Mouse (Mus musculus) heart, postnatal 4 days (tissue): ENCODE data around the gene Mrps23. TPM values are rescaled to one million over a fixed set of nuclear protein-coding genes. Genes with fewer than 3 reads are reported as not detected.

Source experiments
- DNase-seq: peaks from one replicate; pipeline ENCODE4 v3.0.0; 2021
- total RNA-seq, 2 experiments: library from RNA; stranded (reverse); gene quantifications; 2 replicates each; pipeline ENCODE4 v1.2.3; 2021

The Mrps23 gene
- total RNA-seq = 100 to 1,000 TPM; 204 to 207 TPM

- DNase-seq = peak; percentile 93
Observed at GRCm38 (mm10) chr11:88203712-88204532, at the start of gene Mrps23. TSS of gene Mrps23 (plus strand) at chr11:88204388.

GRCm38 (mm10) chr11:88154500-88154899 lies 49.7 kb upstream of the Mrps23 start:
- no peak for DNase-seq

GRCm38 (mm10) chr11:88155451-88155850 lies 48.7 kb upstream of the Mrps23 start:
- DNase-seq = no peak

- DNase-seq = no peak
Observed at GRCm38 (mm10) chr11:88155998-88156397, 48.2 kb upstream of the Mrps23 start.

- no peak for DNase-seq
Observed at GRCm38 (mm10) chr11:88156403-88156802, 47.8 kb upstream of the Mrps23 start.

GRCm38 (mm10) chr11:88158842-88159246 lies 45.3 kb upstream of the Mrps23 start:
- peak; percentile 93 for DNase-seq

- DNase-seq = no peak
Observed at GRCm38 (mm10) chr11:88159389-88159788, 44.8 kb upstream of the Mrps23 start.

GRCm38 (mm10) chr11:88160316-88160715 lies 43.9 kb upstream of the Mrps23 start:
- no peak for DNase-seq

- DNase-seq = peak; percentile 79
Observed at GRCm38 (mm10) chr11:88161051-88161581, 43.1 kb upstream of the Mrps23 start.

GRCm38 (mm10) chr11:88161651-88162362 lies 42.4 kb upstream of the Mrps23 start:
- DNase-seq = peak; percentile 97

GRCm38 (mm10) chr11:88162740-88163139 lies 41.4 kb upstream of the Mrps23 start:
- DNase-seq = no peak

- DNase-seq = no peak
Observed at GRCm38 (mm10) chr11:88164213-88164723, 39.9 kb upstream of the Mrps23 start.

- DNase-seq = peak; percentile 85
Observed at GRCm38 (mm10) chr11:88164801-88165377, 39.3 kb upstream of the Mrps23 start.

GRCm38 (mm10) chr11:88165683-88166364 lies 38.4 kb upstream of the Mrps23 start:
- DNase-seq = no peak

- DNase-seq = no peak
Observed at GRCm38 (mm10) chr11:88166471-88166870, 37.7 kb upstream of the Mrps23 start.

- DNase-seq = no peak
Observed at GRCm38 (mm10) chr11:88168611-88169010, 35.6 kb upstream of the Mrps23 start.

- no peak for DNase-seq
Observed at GRCm38 (mm10) chr11:88169531-88170040, 34.6 kb upstream of the Mrps23 start.

- DNase-seq = no peak
Observed at GRCm38 (mm10) chr11:88170606-88171005, 33.6 kb upstream of the Mrps23 start.

- no peak for DNase-seq
Observed at GRCm38 (mm10) chr11:88171876-88172442, 32.2 kb upstream of the Mrps23 start.

GRCm38 (mm10) chr11:88172601-88173325 lies 31.4 kb upstream of the Mrps23 start:
- DNase-seq = peak; percentile 72
